Mouse (Mus musculus) testis, adult 2 months (tissue): ENCODE measurements at regions not wholly inside any gene's neighbourhood (a gene's known extent, or its start where the extent isn't known, plus 50 kb on each side); places are given as distances from the start of the nearest gene placed in this dataset.

Experiments
- CTCF ChIP-seq: fragments of 200-500 bp; IDR thresholded peaks from 2 replicates; pipeline ENCODE4 v1.5.1; 2012; ENCODE audit warnings: low read depth, mild to moderate bottlenecking, inconsistent platforms, low read length, moderate library complexity; ENCODE audit not compliant: control insufficient read depth, insufficient read depth, insufficient replicate concordance
- POLR2A ChIP-seq: fragments of 200-500 bp; IDR thresholded peaks from 2 replicates; pipeline ENCODE4 v1.6.1; 2012; ENCODE audit warnings: low read depth, mild to moderate bottlenecking, inconsistent platforms, low read length, moderate library complexity; ENCODE audit not compliant: control insufficient read depth

- TF ChIP-seq POLR2A (no peak), CTCF (no peak)
Observed at GRCm38 (mm10) chr10:56914103-56914502, 537.0 kb downstream of the Gja1 start.
